Mouse (Mus musculus) ES-E14 (cell line): ENCODE data around the gene Fermt3. TPM values are rescaled to one million over a fixed set of nuclear protein-coding genes. Genes with fewer than 3 reads are reported as not detected.

Source experiments
- DNase-seq: peaks from one replicate; pipeline ENCODE4 v3.0.0-alpha.2; 2013; ENCODE audit warnings: low read depth, low spot score
- H3K27ac ChIP-seq: 2 replicates; pipeline ENCODE4 v1.5.1; 2012; ENCODE audit warnings: low read depth, mild to moderate bottlenecking, low read length, moderate library complexity, mixed read lengths; ENCODE audit not compliant: poor library complexity, insufficient read depth, severe bottlenecking
- H3K36me3 ChIP-seq: 2 replicates; pipeline ENCODE4 v1.6.1; 2012; ENCODE audit warnings: mild to moderate bottlenecking, low read length, moderate library complexity, mixed read lengths; ENCODE audit not compliant: control insufficient read depth, poor library complexity, insufficient read depth, severe bottlenecking
- H3K4me1 ChIP-seq, 2 experiments: fragments of 150-350 bp in 1 of 2; sonication (generic) in 1 of 2; 2 replicates each; pipeline ENCODE4 v1.6.1; 2012; ENCODE audit warnings: low read length in 2 of 2, mild to moderate bottlenecking in 1 of 2, mixed read lengths in 1 of 2; ENCODE audit not compliant: control insufficient read depth in 2 of 2, insufficient read depth in 2 of 2, poor library complexity in 1 of 2
- H3K4me3 ChIP-seq, 2 experiments: fragments of 150-350 bp in 1 of 2; sonication (generic) in 1 of 2; 2 replicates each; pipeline ENCODE4 v1.5.1; 2012; ENCODE audit warnings: low read length in 2 of 2, low read depth in 1 of 2, mild to moderate bottlenecking in 1 of 2, mixed read lengths in 1 of 2; ENCODE audit not compliant: insufficient read depth in 1 of 2, poor library complexity in 1 of 2, severe bottlenecking in 1 of 2
- H3K9ac ChIP-seq: 2 replicates; pipeline ENCODE4 v1.6.1; 2012; ENCODE audit warnings: low read depth, mild to moderate bottlenecking, low read length, mixed read lengths; ENCODE audit not compliant: poor library complexity, insufficient read depth, severe bottlenecking
- H3K9me3 ChIP-seq: fragments of 150-350 bp; sonication (generic); 2 replicates; pipeline ENCODE4 v1.6.1; 2012; ENCODE audit warnings: low read depth, mild to moderate bottlenecking, low read length; ENCODE audit not compliant: control insufficient read depth, insufficient read depth
- CHD2 ChIP-seq: IDR thresholded peaks from 2 replicates; pipeline ENCODE4 v1.6.1; 2014; ENCODE audit warnings: mild to moderate bottlenecking, low read depth, low read length, inconsistent platforms
- HCFC1 ChIP-seq: IDR thresholded peaks from 2 replicates; pipeline ENCODE4 v1.6.1; 2012; ENCODE audit warnings: low read length, inconsistent platforms, borderline replicate concordance; ENCODE audit not compliant: insufficient read depth
- MAFK ChIP-seq: IDR thresholded peaks from 2 replicates; pipeline ENCODE4 v1.6.1; 2014; ENCODE audit warnings: mild to moderate bottlenecking, low read depth, low read length, inconsistent platforms; ENCODE audit not compliant: insufficient read depth
- ZC3H11A ChIP-seq: IDR thresholded peaks from 2 replicates; pipeline ENCODE4 v1.6.1; 2012; ENCODE audit warnings: low read depth, mild to moderate bottlenecking, inconsistent platforms, low read length, borderline replicate concordance
- ZNF384 ChIP-seq: IDR thresholded peaks from 2 replicates; pipeline ENCODE4 v1.6.1; 2012; ENCODE audit warnings: low read depth, low read length, inconsistent platforms
- in situ Hi-C, 2 experiments: fragments of 600-800 bp; cut with MboI; formaldehyde crosslinking; loops; one replicate each; pipeline ENCODE4 v1.15.1; 2025; ENCODE audit warnings: low sequenced_read_pairs in 2 of 2, inconsistent platforms in 1 of 2; ENCODE audit not compliant: unreplicated experiment in 2 of 2
- total RNA-seq: library from RNA; depleted of rRNA; stranded (reverse); fragments of 300-350 nt; gene quantifications from 2 replicates; pipeline ENCODE4 v1.2.3, GENCODE M21; 2012

Fermt3 gene
- total RNA-seq, 1 experiment: 2.6 TPM

DNA sequence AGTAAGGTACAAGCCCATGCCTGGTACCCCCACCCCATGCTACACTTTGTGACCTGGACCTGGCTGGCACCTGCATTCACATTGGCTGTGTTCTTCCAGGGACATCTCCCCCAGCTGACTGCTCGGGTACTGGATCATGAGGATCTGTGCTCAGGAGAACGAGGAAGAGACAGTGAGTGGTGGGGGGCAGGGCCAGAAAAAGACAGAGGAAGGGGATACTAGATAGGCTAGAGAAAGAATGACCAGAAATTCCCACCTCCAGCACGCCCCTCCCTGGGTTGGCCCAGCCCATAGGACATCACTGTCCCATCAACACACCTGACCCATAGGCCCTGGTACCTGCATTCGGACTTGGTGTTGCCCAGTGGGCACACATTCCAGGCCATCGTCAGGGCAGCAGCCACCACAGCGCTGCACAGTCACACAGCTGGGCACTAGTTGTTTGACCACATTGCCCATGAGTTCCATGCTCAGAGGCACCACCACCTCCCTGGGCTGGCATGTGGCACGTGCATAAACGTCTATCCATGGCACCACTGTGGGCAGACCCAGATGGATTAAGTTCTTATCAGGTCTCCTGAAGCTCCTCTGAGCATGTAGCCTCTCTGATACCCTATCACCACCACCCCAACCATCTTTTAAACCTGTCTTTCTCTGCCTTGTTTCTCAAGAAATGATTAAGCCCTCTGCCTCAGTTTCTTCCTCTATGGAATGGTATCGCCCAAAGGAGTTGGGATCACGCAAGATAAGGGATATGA is 33.1 kb downstream of the Fermt3 start:
- Histone ChIP-seq H3K4me1 (peaks cover 0 to 17% of the 10 kb centered on the region in 2 experiments; a peak in 2 of 4 replicates), H3K4me3 (peak overlapping the region; percentile 83 to 92), H3K9ac (no peak overlapping the region; the same call in 1 of the 2 replicates), H3K9me3 (no peaks in the 10 kb centered on the region), H3K27ac (no peak overlapping the region), H3K36me3 (peaks cover 20% of the 10 kb centered on the region)
- TF ChIP-seq CHD2 (no peak), HCFC1 (no peak), ZNF384 (no peak), ZC3H11A (no peak), MAFK (no peak)
- DNase-seq: no peak
- in situ Hi-C loops: no loop called here

DNA sequence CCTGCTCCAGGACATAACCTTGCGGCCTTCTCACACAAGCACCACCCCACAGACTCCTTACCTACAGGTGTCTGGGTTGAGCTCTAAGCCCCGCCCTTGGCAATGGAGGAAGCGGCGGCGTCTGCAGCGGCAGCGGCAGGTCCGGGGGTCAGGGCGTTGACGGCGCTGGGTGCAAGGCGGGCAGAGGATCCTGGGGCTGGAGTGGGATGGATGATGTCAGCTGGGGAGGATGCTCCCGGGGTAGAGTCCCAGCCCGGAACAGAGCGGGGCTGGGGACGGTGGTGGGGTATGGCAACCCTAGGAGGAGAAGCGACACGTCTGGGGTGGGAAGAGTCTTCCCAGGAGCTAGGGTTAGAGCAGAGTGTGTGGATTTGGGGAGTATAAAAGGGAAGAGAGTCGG is 34.0 kb downstream of the Fermt3 start:
- no peak for TF ChIP-seq ZNF384

DNA sequence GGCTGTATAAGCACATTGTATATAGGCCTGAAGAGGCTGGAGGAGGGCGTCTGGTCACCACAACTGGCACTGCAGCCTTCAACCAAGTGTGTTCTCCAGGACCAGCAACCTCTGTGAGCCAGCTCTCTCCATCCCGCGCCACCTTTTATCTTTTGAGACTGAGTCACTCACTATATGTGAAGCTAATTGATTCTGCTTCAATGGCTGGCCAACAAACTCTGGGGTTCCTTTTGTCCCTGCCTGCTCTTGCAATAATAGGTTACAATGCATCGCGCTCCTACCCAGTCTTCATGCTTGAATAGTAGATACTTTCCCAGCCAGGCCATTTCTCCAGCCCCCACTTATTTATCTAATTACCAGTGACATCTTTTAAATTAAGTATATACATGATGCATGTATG is 35.6 kb downstream of the Fermt3 start:
- Histone ChIP-seq H3K36me3 (peaks cover 20% of the 10 kb centered on the region), H3K27ac (no peak overlapping the region), H3K4me3 (no peak overlapping the region), H3K9me3 (no peaks in the 10 kb centered on the region), H3K9ac (no peak overlapping the region), H3K4me1 (peaks cover 3 to 12% of the 10 kb centered on the region in 2 experiments; a peak in 3 of 4 replicates)
- DNase-seq: no peak
- TF ChIP-seq ZNF384: no peak
- no peak for TF ChIP-seq HCFC1
- TF ChIP-seq MAFK: no peak
- no peak for TF ChIP-seq CHD2
- TF ChIP-seq ZC3H11A: no peak
- in situ Hi-C loops: no loop called here

More for the DNA sequence above, 34.0 kb downstream of the Fermt3 start:
- Histone ChIP-seq H3K9ac (peak overlapping the region; percentile 2; the same call in 1 of the 2 replicates), H3K27ac (no peak overlapping the region), H3K4me3 (peak overlapping the region in 1 of 2 experiments; percentile 21; a peak in 2 of 4 replicates), H3K9me3 (no peaks in the 10 kb centered on the region), H3K4me1 (peaks cover 0 to 17% of the 10 kb centered on the region in 2 experiments; a peak in 2 of 4 replicates), H3K36me3 (peaks cover 20% of the 10 kb centered on the region)
- no peak for DNase-seq
- in situ Hi-C loops: no loop called here

DNA sequence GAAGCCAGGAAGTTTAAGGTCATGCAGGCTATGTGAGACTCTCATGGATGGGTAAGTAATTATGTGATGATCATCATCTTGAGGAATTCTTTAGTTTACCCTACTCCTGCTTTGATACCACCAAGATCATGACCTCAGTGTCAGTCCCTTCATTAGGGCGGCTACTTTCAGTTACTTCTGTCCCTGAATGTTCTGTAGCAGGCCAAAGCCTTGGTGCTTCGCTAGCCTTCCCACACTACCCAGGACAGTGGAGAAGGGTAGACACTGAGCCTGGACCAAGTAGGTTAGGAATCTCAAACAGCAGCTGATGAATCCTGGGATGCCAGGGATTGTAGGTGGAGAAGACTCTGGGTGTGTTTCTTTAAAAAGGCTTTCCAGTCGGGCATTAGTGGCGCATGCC is 37.8 kb downstream of the Fermt3 start:
- no peaks in the 10 kb centered on the region for H3K9me3 ChIP-seq
- H3K36me3 ChIP-seq: peaks cover 39% of the 10 kb centered on the region
- in situ Hi-C loops: no loop called here
- no peak overlapping the region for H3K9ac ChIP-seq
- no peak overlapping the region for H3K27ac ChIP-seq
- peaks cover 3 to 17% of the 10 kb centered on the region in 2 experiments; a peak in 3 of 4 replicates for H3K4me1 ChIP-seq
- TF ChIP-seq HCFC1 (no peak), ZC3H11A (no peak), MAFK (no peak), CHD2 (no peak), ZNF384 (no peak)
- H3K4me3 ChIP-seq: peak overlapping the region in 1 of 2 experiments; percentile 80; a peak in 1 of 4 replicates
- no peak for DNase-seq
